Mouse (Mus musculus): ENCODE results near the gene Timm8a2.
A peak's percentile ranks its signal among the peaks of the same experiment; 100 is the strongest.

Timm8a2 gene

GRCm38 (mm10) chr14:122011768-122012167, 22.7 kb upstream of the Timm8a2 start:
- peak; percentile 59 to 64 for DNase-seq (ENCODE audit: low read depth in 2 of 2, low spot score in 2 of 2)

DNA sequence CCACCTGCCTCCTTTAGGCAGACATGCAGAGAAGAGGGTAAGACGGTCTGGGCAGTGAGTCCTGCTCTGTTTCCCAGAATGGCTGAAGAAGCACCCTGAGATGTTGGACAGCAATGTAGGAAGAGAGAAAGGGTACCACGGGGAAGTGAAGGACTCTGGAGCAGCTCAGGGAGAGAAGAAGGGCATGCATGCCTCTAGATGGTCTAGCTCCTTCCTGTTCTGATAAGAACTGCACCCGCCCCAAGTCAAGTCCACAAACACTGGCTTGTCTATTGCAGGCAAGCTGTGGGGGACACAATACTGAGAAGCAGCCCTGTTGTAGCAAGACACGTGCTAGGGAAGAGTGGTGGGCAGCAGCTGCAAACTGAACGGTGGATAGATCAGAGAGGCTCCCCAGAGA, 22.3 kb upstream of the Timm8a2 start:
- DNase-seq (ENCODE audit: low read depth in 2 of 2, low spot score in 2 of 2) = peak in 1 of 2 experiments; percentile 25

GRCm38 (mm10) chr14:122012814-122013213, 21.7 kb upstream of the Timm8a2 start:
- DNase-seq (ENCODE audit: low read depth in 2 of 2, low spot score in 2 of 2) = no peak

GRCm38 (mm10) chr14:122013417-122013951, 21.0 kb upstream of the Timm8a2 start:
- DNase-seq (ENCODE audit: low read depth in 2 of 2, low spot score in 2 of 2) = peak; percentile 52 to 59

DNA sequence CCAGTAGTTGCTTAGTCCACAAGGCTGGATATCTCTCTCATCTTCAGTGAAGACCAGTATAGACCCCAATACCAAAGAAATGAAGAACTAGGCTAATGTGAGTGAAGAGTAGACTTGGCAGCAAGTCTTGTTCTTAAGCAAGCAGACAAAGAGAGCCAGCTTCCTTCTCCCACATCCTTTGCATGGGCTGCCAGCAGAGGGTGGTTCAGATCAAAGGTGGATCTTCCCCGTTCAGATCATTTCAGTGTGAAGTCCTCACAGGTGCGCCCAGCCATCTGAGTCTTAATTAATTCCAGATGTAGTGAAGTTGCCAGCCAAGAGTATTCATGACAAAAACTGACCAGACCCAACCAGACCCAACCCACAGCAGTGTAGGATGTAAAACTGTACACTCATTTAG, 16.5 kb upstream of the Timm8a2 start:
- DNase-seq (ENCODE audit: low read depth in 2 of 2, low spot score in 2 of 2) = peak in 1 of 2 experiments; percentile 24

GRCm38 (mm10) chr14:122019389-122019788, 15.1 kb upstream of the Timm8a2 start:
- no peak for DNase-seq (ENCODE audit: low read depth in 2 of 2, low spot score in 2 of 2)

DNA sequence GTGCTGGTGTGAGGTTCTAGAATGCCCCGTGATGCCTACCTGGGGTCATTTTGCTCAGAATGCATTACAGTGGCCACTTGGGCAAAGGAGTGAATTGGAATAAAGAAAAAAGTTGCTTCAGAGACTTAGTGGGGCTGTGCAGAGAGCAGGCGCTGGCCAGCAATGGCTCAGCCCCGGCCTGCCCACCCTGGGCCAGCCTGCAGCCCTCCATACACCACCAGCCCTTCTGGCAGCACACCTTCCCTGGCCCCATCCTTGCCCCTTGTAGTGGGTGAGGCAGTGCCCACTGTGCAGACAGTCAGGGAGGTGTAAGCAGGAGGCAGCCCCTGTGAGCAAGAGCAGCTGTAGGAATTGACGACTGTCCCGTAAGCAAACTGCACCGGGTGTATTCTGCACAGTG, 13.9 kb upstream of the Timm8a2 start:
- DNase-seq (ENCODE audit: low read depth in 2 of 2, low spot score in 2 of 2) = no peak

DNA sequence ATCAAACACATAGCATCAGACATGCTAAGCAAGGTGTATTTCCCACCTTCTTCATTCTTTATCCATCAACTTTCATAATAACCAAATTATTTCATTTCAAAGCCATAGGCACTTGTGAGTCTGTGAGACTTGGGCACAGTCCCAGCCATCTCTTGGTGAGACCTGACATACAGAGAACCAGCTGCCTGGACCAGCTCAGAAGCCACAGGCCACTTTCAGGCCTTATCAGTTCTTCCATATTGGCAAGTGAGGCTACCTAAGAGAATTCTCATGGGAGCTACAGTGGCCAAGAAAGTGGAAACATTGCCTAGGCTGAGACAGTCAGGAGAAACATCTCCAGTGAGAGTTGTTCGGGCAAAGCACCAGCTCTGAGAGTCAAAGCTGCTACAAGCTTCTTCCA, 11.4 kb upstream of the Timm8a2 start:
- no peak for DNase-seq (ENCODE audit: low read depth in 2 of 2, low spot score in 2 of 2)

DNA sequence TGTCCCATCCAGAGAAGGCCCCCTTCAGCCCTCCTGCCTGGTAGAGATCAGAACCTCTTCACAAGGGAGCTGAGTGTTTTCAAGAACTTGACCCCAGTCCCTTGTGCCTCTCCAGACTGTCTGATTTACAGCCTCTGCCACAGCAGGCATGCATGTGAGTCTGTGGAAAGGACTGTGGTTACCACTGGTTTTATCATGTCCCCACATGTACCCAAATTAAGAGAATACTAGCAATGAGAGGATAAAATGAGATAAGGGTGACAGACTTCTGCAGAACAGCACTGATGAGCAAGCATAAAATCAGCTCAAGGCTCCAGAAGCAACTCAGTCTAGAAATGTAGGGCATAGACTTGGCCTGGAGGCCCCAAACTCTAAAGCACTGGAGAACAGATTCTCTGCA, 10.5 kb upstream of the Timm8a2 start:
- DNase-seq (ENCODE audit: low read depth in 2 of 2, low spot score in 2 of 2) = no peak

DNA sequence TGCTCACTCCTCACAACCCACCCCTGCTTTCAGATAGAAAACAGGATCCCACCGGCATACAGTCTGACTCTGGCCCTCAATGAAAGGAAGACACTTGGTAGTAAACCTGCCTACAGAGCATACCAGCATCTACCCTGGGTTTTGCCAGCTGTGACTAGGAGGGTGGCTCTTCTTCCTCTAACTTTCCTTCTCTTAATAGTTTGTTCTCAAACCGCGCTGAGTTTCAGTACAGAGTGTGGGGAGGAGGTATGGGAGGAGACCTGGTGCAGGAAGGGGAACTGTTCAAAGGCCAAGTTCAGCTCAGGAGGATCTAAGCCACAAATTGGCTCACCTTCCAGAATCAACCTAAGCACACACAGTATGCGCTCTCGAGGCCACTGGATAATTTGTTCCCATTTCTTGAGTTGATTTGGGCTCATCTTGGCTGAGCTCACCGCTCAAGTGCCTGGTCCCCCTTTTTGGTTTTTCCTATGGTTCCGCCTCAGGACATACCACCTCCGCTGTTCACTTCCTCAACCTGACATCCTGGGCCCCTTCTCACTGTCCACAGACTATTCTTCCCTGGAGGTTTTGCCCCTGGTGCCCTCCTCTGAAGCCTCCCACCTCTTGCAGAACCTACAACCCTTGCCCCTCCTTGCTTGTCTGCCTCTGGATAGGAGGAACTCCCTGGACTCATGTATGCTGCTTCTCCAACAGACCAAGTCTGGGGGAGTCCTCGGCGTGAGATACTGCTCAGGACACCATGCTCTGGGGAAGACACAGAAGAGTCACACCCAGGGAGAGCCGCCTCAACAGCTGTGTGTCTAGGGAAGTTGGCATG, 5.3 kb upstream of the Timm8a2 start:
- peak; percentile 41 to 61 for DNase-seq (ENCODE audit: low read depth in 2 of 2, low spot score in 2 of 2)

- DNase-seq (ENCODE audit: low read depth in 2 of 2, low spot score in 2 of 2) = no peak
These were observed 4.6 kb upstream of the Timm8a2 start for GRCm38 (mm10) chr14:122029851-122030250.

DNA sequence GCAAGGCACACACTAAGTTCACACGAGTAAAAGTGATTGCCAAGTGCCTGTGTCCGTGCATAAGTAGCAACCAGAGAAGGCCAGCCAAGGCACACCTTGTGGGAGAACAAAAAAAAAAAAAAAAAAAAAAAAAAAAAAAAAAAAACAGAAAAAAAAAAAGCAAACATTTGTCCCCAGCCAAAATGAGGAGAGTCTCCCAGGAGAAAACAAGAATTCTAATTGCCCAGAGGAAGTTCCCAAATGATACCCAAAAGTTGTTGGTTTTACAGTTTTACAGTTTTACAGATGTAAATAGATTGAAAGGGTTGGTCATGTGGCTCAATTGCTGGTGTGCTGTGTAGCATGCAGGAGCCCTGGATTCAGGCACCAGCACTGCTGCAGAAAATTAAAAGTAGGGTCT, 2.4 kb upstream of the Timm8a2 start:
- DNase-seq (ENCODE audit: low read depth in 2 of 2, low spot score in 2 of 2) = no peak

GRCm38 (mm10) chr14:122035181-122035580, 707 bp downstream of the Timm8a2 start:
- peak in 1 of 2 experiments; percentile 28 for DNase-seq (ENCODE audit: low read depth in 2 of 2, low spot score in 2 of 2)

DNA sequence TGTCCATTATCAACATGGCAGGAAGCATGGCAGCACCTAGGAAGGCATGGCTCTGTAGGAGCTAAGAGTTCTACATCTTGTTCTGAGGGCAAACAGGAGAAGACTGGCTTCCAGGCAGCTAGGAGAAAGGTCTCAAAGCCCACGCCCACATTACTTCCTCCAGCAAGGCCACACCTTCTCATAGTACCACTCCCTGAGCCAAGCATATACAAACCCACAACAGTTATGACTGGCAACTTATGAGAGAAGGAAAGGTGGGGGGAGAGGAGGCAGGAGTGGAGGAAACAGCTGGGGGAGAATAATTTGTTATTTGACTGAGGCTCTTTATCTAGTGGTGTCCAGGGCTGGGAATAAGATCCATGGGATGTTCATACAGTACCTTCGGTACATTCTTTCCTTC, 1.4 kb downstream of the Timm8a2 start:
- no peak for DNase-seq (ENCODE audit: low read depth in 2 of 2, low spot score in 2 of 2)

DNA sequence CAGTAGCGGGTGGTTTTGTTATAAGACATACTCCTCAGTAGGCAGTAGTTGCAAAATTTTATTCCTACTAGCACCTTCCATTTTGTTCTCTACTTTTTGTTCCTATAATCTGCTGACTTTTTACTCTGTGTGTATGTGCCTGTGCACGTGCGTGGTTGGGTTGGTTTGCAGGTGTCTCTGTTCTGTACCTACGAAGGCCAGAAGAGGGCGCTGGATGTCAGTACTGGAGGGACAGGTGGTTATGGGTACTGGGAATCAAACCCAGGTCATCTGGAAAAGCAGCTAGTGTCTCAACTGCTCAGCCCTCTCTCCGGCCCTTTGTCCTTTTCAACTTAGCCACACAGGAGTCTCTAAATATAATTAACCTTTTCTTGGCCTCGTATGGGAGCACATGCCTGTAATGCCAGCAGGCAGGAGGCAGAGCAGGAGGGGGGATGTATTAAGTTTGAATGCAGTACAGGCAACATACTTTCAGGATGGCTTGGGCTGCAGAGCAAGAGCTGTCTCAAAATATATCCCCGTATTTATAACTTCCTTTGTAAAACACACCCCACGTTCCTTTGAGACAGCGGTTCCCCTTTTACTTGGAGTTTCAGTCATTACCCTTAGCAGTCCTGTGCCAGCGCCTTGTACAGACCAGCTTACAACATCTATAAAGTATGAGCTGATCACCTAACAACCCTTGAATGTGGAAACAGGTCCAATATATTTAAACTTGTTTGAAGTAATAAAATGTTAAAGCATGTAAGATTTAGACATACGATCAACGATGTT, 4.6 kb downstream of the Timm8a2 start:
- DNase-seq (ENCODE audit: low read depth in 2 of 2, low spot score in 2 of 2) = no peak

DNA sequence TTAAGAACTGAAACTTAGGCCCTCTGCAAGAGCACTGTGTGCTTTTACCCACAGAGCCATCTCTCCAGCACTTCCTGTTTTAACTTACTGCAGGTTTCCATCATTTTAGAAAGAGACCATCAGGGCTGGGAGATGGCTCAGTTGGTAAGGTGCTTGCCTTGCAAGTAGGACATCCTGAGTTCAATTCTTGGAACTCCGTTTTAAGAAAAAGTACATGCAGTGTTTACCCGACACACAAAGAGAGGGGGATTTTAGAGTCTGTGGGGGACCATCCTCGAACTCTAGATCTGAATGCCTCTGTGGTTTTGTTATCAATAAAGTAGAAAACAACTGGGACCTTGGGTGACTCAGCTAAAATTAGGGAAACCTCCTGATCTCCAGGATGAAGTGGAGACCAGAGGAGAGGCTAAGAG, 6.9 kb downstream of the Timm8a2 start:
- no peak for DNase-seq (ENCODE audit: low read depth in 2 of 2, low spot score in 2 of 2)

- DNase-seq (ENCODE audit: low read depth in 2 of 2, low spot score in 2 of 2) = no peak
These were observed 7.7 kb downstream of the Timm8a2 start for GRCm38 (mm10) chr14:122042142-122042694.

DNA sequence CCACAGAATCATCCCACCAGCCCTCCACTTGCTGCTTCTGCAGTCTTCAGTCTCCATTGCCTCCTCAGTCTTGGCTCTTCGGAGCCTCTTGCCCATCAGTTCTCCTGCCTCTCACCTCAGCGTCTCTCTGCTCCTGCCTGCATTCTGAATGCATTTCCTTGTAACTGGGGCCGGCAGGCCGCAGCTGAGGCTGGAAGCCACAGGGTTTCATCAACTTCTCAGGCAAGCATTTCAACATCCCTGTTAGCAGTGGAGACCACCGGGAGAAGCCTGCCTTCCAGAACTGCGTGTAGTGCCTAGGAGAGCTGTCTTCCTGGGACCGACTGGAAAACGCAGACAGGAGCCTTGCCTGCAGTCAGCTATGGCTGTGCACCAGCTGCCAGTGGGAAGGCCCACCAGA, 13.3 kb downstream of the Timm8a2 start:
- no peak for DNase-seq (ENCODE audit: low read depth in 2 of 2, low spot score in 2 of 2)

DNA sequence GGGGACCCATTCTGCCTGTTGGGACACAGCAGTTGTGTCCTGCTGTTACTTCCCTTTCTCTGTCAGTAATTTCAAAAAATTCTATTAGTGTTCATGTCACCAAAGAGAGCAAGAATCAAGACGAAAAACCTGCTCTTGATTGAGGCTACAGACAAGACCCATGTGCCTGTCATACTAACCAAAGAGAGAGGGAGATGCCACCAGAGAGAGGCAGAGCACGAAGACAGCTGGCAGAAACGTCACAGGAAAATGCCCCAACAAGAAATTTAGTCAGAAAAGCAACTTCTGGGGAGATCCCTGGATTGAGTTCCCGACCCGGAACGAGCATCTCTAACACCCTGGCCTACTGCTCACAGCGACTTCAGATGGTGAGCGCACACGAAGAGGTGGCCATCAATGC, 14.3 kb downstream of the Timm8a2 start:
- DNase-seq (ENCODE audit: low read depth in 2 of 2, low spot score in 2 of 2) = no peak

DNA sequence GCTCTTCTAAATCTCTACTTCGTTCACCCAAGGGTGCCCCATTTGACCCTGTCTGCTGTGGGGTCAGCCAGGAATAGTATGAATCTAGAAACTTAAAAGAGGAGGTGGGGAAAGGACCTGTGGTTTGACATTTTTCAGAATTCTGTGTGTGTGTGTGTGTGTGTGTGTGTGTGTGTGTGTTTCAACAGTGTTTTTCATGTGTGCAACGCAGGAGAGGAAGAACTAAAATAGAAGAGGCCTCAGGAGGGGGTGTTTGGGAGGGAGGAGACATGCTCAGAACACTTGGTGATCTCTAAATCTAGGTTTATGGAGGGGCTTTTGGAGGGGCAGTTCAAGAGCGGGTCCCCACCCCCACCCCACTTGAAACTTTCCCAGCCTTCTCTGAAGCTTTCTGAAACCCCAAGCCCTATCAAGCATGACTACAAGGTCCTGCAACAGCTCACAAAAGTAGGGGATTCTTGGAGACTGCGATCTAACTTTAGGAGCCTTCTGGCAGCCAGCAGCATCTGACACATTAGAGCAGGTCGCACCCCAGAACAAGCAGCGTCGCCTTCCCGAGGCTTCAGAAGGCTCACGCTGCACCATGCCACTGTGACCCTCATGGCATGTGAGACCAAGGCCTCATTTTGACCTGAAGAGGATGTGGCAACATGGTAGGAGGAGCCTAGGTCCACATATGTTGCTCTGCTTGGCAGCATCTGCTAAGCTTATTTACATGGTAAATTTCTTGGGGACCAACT, 18.6 kb downstream of the Timm8a2 start:
- DNase-seq (ENCODE audit: low read depth in 2 of 2, low spot score in 2 of 2) = peak; percentile 41 to 50

GRCm38 (mm10) chr14:122056871-122057270, 22.4 kb downstream of the Timm8a2 start:
- no peak for DNase-seq (ENCODE audit: low read depth in 2 of 2, low spot score in 2 of 2)

Data from CD8-positive naive resting alpha-beta T cell, adult 2 months (primary cell).